Mouse (Mus musculus) liver, adult (tissue): Measurements from ENCODE around the gene Rtp3.

Experiments used
- GATA4 ChIP-seq: IDR thresholded peaks from 2 replicates; pipeline ENCODE4 v1.6.1; 2014; ENCODE audit warnings: mild to moderate bottlenecking, low read length; ENCODE audit not compliant: insufficient replicate concordance

Gene Rtp3

GRCm38 (mm10) chr9:110937506-110938490 is 52.6 kb downstream of the Rtp3 start:
- no peak for TF ChIP-seq GATA4

GRCm38 (mm10) chr9:110935941-110936340 is 54.4 kb downstream of the Rtp3 start:
- no peak for TF ChIP-seq GATA4
